Mouse (Mus musculus) liver, postnatal 0 days (tissue): ENCODE results near the gene Topbp1.

Source experiments
- CTCF ChIP-seq: sonication (generic); IDR thresholded peaks from 2 replicates; pipeline ENCODE4 v1.5.1; 2016; ENCODE audit warnings: antibody characterized with exemption, low read depth
- EP300 ChIP-seq: IDR thresholded peaks from 2 replicates; pipeline ENCODE4 v1.6.1; 2016; ENCODE audit warnings: antibody characterized with exemption, low read depth, mild to moderate bottlenecking

- TF ChIP-seq CTCF (no peak), EP300 (no peak)
These were observed 78.0 kb downstream of the Topbp1 start for GRCm38 (mm10) chr9:103382989-103383388.
